Mouse (Mus musculus) stomach, postnatal 0 days (tissue): ENCODE data around the gene Fdxr. TPM values are rescaled to one million over a fixed set of nuclear protein-coding genes. Genes with fewer than 3 reads are reported as not detected.
A peak's percentile ranks its signal among the peaks of the same experiment; 100 is the strongest.

Source experiments
- ATAC-seq: fragments of 200-750 bp; cut with Nextera tagmentation; 2 replicates; pipeline ENCODE4 v1.8.0; 2017; ENCODE audit not compliant: low FRiP score, low TSS enrichment
- DNase-seq: peaks from one replicate; pipeline ENCODE4 v3.0.0-alpha.2; 2016; ENCODE audit warnings: low spot score
- H3K27ac ChIP-seq: fragments of 300-500 bp; sonication (generic); replicated peaks from 2 replicates; pipeline ENCODE4 v1.5.1; 2014; ENCODE audit warnings: mild to moderate bottlenecking, control low read depth
- H3K27me3 ChIP-seq: fragments of 300-500 bp; sonication (generic); 2 replicates; pipeline ENCODE4 v1.6.1; 2014; ENCODE audit warnings: low read length; ENCODE audit not compliant: control insufficient read depth, insufficient read depth
- H3K36me3 ChIP-seq: fragments of 300-500 bp; sonication (generic); 2 replicates; pipeline ENCODE4 v1.6.1; 2014; ENCODE audit warnings: low read length, mixed read lengths; ENCODE audit not compliant: control insufficient read depth, insufficient read depth
- H3K4me1 ChIP-seq: fragments of 300-500 bp; sonication (generic); replicated peaks from 2 replicates; pipeline ENCODE4 v1.6.1; 2014; ENCODE audit warnings: antibody characterized with exemption; ENCODE audit not compliant: control insufficient read depth, insufficient read depth
- H3K4me2 ChIP-seq: fragments of 300-500 bp; sonication (generic); replicated peaks from 2 replicates; pipeline ENCODE4 v1.6.1; 2014; ENCODE audit warnings: low read depth, mild to moderate bottlenecking, control low read depth, moderate library complexity
- H3K4me3 ChIP-seq: fragments of 300-500 bp; sonication (generic); 2 replicates; pipeline ENCODE4 v1.5.1; 2014; ENCODE audit warnings: low read depth, low read length, control low read depth
- H3K9ac ChIP-seq: fragments of 300-500 bp; sonication (generic); 2 replicates; pipeline ENCODE4 v1.6.1; 2014; ENCODE audit warnings: mild to moderate bottlenecking, low read length, control low read depth, mixed read lengths
- H3K9me3 ChIP-seq: fragments of 300-500 bp; sonication (generic); 2 replicates; pipeline ENCODE4 v1.6.1; 2016; ENCODE audit warnings: low read length; ENCODE audit not compliant: control insufficient read depth
- CTCF ChIP-seq: IDR thresholded peaks from 2 replicates; pipeline ENCODE4 v1.5.1; 2016; ENCODE audit warnings: antibody characterized with exemption, low read depth, mild to moderate bottlenecking, moderate library complexity
- EP300 ChIP-seq: optimal IDR thresholded peaks from 2 replicates; pipeline ENCODE3; 2016; ENCODE audit warnings: antibody characterized with exemption
- WGBS: fragments of 180-500 bp; shearing (Covaris S2); extraction: QIAGEN DNeasy Blood & Tissue Kit; methylation state at CpG from one replicate; pipeline ENCODE4 v1.1.7; 2014; 5-methylcytosine and 5-hydroxymethylcytosine counted together
- polyA plus RNA-seq: library from polyadenylated mRNA; unstranded; fragments of >200 nt; fragmentation: Nextera tagmentation; extraction: Ambion mirVana; gene quantifications from 2 replicates; pipeline ENCODE4 v1.2.1, GENCODE M21; 2015

Gene Fdxr
- polyA plus RNA-seq, 1 experiment from 2014 or later, result 6.7 TPM

- no peak overlapping the region for H3K9ac ChIP-seq
- no peak overlapping the region for H3K4me3 ChIP-seq
- H3K4me1 ChIP-seq, result peaks cover 3% of the 10 kb centered on the region; the same call in 1 of the 2 replicates
- DNase-seq (peak; percentile 53), ATAC-seq (peak; percentile 64)
- no peaks in the 10 kb centered on the region for H3K36me3 ChIP-seq
- no peaks in the 10 kb centered on the region for H3K9me3 ChIP-seq
- no peaks in the 10 kb centered on the region for H3K27me3 ChIP-seq
- H3K4me2 ChIP-seq, result no peak overlapping the region
- 85% methylated on average over 5 of the region's 5 CpGs for WGBS
- TF ChIP-seq CTCF (no peak), EP300 (no peak)
- no peak overlapping the region for H3K27ac ChIP-seq
These were observed 10.5 kb upstream of the Fdxr start for GRCm38 (mm10) chr11:115287386-115287785.

GRCm38 (mm10) chr11:115286201-115286993 is 9.5 kb upstream of the Fdxr start:
- no peak overlapping the region for H3K9ac ChIP-seq
- no peak overlapping the region for H3K4me2 ChIP-seq
- DNase-seq, result no peak
- H3K27me3 ChIP-seq, result no peaks in the 10 kb centered on the region
- TF ChIP-seq EP300 (no peak), CTCF (no peak)
- no peaks in the 10 kb centered on the region for H3K9me3 ChIP-seq
- H3K4me1 ChIP-seq, result no peaks in the 10 kb centered on the region; the same call in 1 of the 2 replicates
- no peaks in the 10 kb centered on the region for H3K36me3 ChIP-seq
- no peak overlapping the region for H3K4me3 ChIP-seq
- ATAC-seq, result no peak
- WGBS, result 70% methylated on average over 19 of the region's 19 CpGs
- H3K27ac ChIP-seq, result no peak overlapping the region

- 63% methylated on average over 4 of the region's 4 CpGs for WGBS
- TF ChIP-seq CTCF (no peak), EP300 (no peak)
- H3K27ac ChIP-seq, result no peak overlapping the region
- DNase-seq (no peak), ATAC-seq (no peak)
- H3K4me2 ChIP-seq, result no peak overlapping the region
- no peaks in the 10 kb centered on the region for H3K4me1 ChIP-seq
- H3K9me3 ChIP-seq, result no peaks in the 10 kb centered on the region
- H3K9ac ChIP-seq, result no peak overlapping the region
- H3K27me3 ChIP-seq, result no peaks in the 10 kb centered on the region
- no peak overlapping the region for H3K4me3 ChIP-seq
- H3K36me3 ChIP-seq, result no peaks in the 10 kb centered on the region
These were observed 8.4 kb upstream of the Fdxr start for GRCm38 (mm10) chr11:115285282-115285681.

GRCm38 (mm10) chr11:115283891-115284620 is 7.2 kb upstream of the Fdxr start:
- DNase-seq, result no peak
- ATAC-seq, result no peak
- no peaks in the 10 kb centered on the region for H3K36me3 ChIP-seq
- TF ChIP-seq EP300 (no peak), CTCF (no peak)
- H3K4me2 ChIP-seq, result no peak overlapping the region
- no peak overlapping the region for H3K27ac ChIP-seq
- no peak overlapping the region for H3K4me3 ChIP-seq
- H3K27me3 ChIP-seq, result no peaks in the 10 kb centered on the region
- no peaks in the 10 kb centered on the region for H3K9me3 ChIP-seq
- WGBS, result 86% methylated on average over 12 of the region's 12 CpGs
- no peaks in the 10 kb centered on the region for H3K4me1 ChIP-seq
- H3K9ac ChIP-seq, result no peak overlapping the region

GRCm38 (mm10) chr11:115283486-115283765 is 6.6 kb upstream of the Fdxr start:
- DNase-seq (no peak), ATAC-seq (no peak)
- no peak overlapping the region for H3K4me3 ChIP-seq
- H3K9me3 ChIP-seq, result no peaks in the 10 kb centered on the region
- no peak overlapping the region for H3K27ac ChIP-seq
- WGBS, result 69% methylated on average over 9 of the region's 9 CpGs
- no peaks in the 10 kb centered on the region for H3K4me1 ChIP-seq
- TF ChIP-seq CTCF (no peak), EP300 (no peak)
- H3K9ac ChIP-seq, result no peak overlapping the region
- no peaks in the 10 kb centered on the region for H3K27me3 ChIP-seq
- no peaks in the 10 kb centered on the region for H3K36me3 ChIP-seq
- no peak overlapping the region for H3K4me2 ChIP-seq
